Mouse (Mus musculus) heart, embryonic 16.5 days (tissue): ENCODE results near the gene Auts2. TPM values are rescaled to one million over a fixed set of nuclear protein-coding genes. Genes with fewer than 3 reads are reported as not detected.

Experiments used
- ATAC-seq: fragments of 200-750 bp; cut with Nextera tagmentation; replicated peaks from 2 replicates; pipeline ENCODE4 v1.8.0; 2017; ENCODE audit warnings: moderate number of reproducible peaks; ENCODE audit not compliant: insufficient read depth, low FRiP score; ENCODE audit errors: extremely low read depth
- H3K27ac ChIP-seq: fragments of 300-500 bp; sonication (generic); 2 replicates; pipeline ENCODE4 v1.5.1; 2014; ENCODE audit warnings: mild to moderate bottlenecking, low read length, control low read depth, moderate library complexity
- H3K27me3 ChIP-seq: fragments of 300-500 bp; sonication (generic); 2 replicates; pipeline ENCODE4 v1.6.1; 2014; ENCODE audit warnings: low read length, mixed read lengths; ENCODE audit not compliant: control insufficient read depth, insufficient read depth
- H3K36me3 ChIP-seq: fragments of 300-500 bp; sonication (generic); 2 replicates; pipeline ENCODE4 v1.6.1; 2014; ENCODE audit not compliant: control insufficient read depth, insufficient read depth
- H3K4me1 ChIP-seq: fragments of 300-500 bp; sonication (generic); 2 replicates; pipeline ENCODE4 v1.6.1; 2014; ENCODE audit warnings: low read length, mixed read lengths; ENCODE audit not compliant: control insufficient read depth, insufficient read depth
- H3K4me2 ChIP-seq: fragments of 300-500 bp; sonication (generic); 2 replicates; pipeline ENCODE4 v1.6.1; 2014; ENCODE audit warnings: low read depth, mild to moderate bottlenecking, control low read depth, low read length
- H3K4me3 ChIP-seq: fragments of 300-500 bp; sonication (generic); 2 replicates; pipeline ENCODE4 v1.5.1; 2014; ENCODE audit warnings: mild to moderate bottlenecking, control low read depth, low read length
- H3K9ac ChIP-seq: fragments of 300-500 bp; sonication (generic); 2 replicates; pipeline ENCODE4 v1.6.1; 2014; ENCODE audit warnings: low read length, control low read depth
- H3K9me3 ChIP-seq: fragments of 300-500 bp; sonication (generic); replicated peaks from 2 replicates; pipeline ENCODE4 v1.6.1; 2016; ENCODE audit warnings: low read length; ENCODE audit not compliant: control insufficient read depth
- WGBS: fragments of 180-500 bp; shearing (Covaris S2); extraction: QIAGEN DNeasy Blood & Tissue Kit; methylation state at CpG from one replicate; pipeline ENCODE4 v1.1.7; 2014; 5-methylcytosine and 5-hydroxymethylcytosine counted together
- polyA plus RNA-seq: library from polyadenylated mRNA; unstranded; fragments of >200 nt; fragmentation: Nextera tagmentation; extraction: Ambion mirVana; gene quantifications from 2 replicates; pipeline ENCODE4 v1.2.1, GENCODE M21; 2015

Gene Auts2
- polyA plus RNA-seq, 1 experiment from 2014 or later = 16.3 TPM

GRCm38 (mm10) chr5:131971901-131972300, 571.2 kb downstream of the Auts2 start:
- no peaks in the 10 kb centered on the region for H3K36me3 ChIP-seq
- 85% methylated on average over 2 of the region's 2 CpGs for WGBS

GRCm38 (mm10) chr5:131965499-131965898, 577.6 kb downstream of the Auts2 start:
- WGBS = 92% methylated on average over 6 of the region's 6 CpGs

More at GRCm38 (mm10) chr5:131971901-131972300, 571.2 kb downstream of the Auts2 start:
- H3K9ac ChIP-seq = no peak overlapping the region
- no peak for ATAC-seq
- H3K4me1 ChIP-seq = no peaks in the 10 kb centered on the region
- H3K4me3 ChIP-seq = no peak overlapping the region
- no peak overlapping the region for H3K27ac ChIP-seq
- no peak overlapping the region for H3K4me2 ChIP-seq
- no peaks in the 10 kb centered on the region for H3K9me3 ChIP-seq
- H3K27me3 ChIP-seq = no peaks in the 10 kb centered on the region

GRCm38 (mm10) chr5:131963565-131963964, 579.6 kb downstream of the Auts2 start:
- no peaks in the 10 kb centered on the region for H3K36me3 ChIP-seq
- no peak overlapping the region for H3K4me3 ChIP-seq
- no peaks in the 10 kb centered on the region for H3K27me3 ChIP-seq
- no peak overlapping the region for H3K27ac ChIP-seq
- no peaks in the 10 kb centered on the region for H3K4me1 ChIP-seq
- 95% methylated on average over 4 of the region's 4 CpGs for WGBS
- no peak for ATAC-seq
- H3K9me3 ChIP-seq = peaks cover 3% of the 10 kb centered on the region
- no peak overlapping the region for H3K4me2 ChIP-seq
- H3K9ac ChIP-seq = no peak overlapping the region

More at GRCm38 (mm10) chr5:131965499-131965898, 577.6 kb downstream of the Auts2 start:
- ATAC-seq = no peak
- no peaks in the 10 kb centered on the region for H3K4me1 ChIP-seq
- no peak overlapping the region for H3K9ac ChIP-seq
- no peak overlapping the region for H3K4me3 ChIP-seq
- no peaks in the 10 kb centered on the region for H3K27me3 ChIP-seq
- H3K27ac ChIP-seq = no peak overlapping the region
- no peaks in the 10 kb centered on the region for H3K36me3 ChIP-seq
- H3K4me2 ChIP-seq = no peak overlapping the region
- H3K9me3 ChIP-seq = peaks cover 3% of the 10 kb centered on the region

- H3K27ac ChIP-seq = no peak overlapping the region
- ATAC-seq = no peak
- H3K9ac ChIP-seq = no peak overlapping the region
- no peaks in the 10 kb centered on the region for H3K36me3 ChIP-seq
- peaks cover 3% of the 10 kb centered on the region for H3K9me3 ChIP-seq
- no peaks in the 10 kb centered on the region for H3K27me3 ChIP-seq
- H3K4me3 ChIP-seq = no peak overlapping the region
- no peaks in the 10 kb centered on the region for H3K4me1 ChIP-seq
- no peak overlapping the region for H3K4me2 ChIP-seq
- 53% methylated on average over 2 of the region's 2 CpGs for WGBS
These were observed 581.3 kb downstream of the Auts2 start for GRCm38 (mm10) chr5:131961859-131962258.

GRCm38 (mm10) chr5:131960432-131960831, 582.7 kb downstream of the Auts2 start:
- Histone ChIP-seq H3K27ac (no peak overlapping the region), H3K27me3 (no peaks in the 10 kb centered on the region)

GRCm38 (mm10) chr5:131956998-131957397, 586.1 kb downstream of the Auts2 start:
- no peak for ATAC-seq
- no peak overlapping the region for H3K9ac ChIP-seq
- no peak overlapping the region for H3K4me3 ChIP-seq
- H3K9me3 ChIP-seq = 0 out of 2 replicates have a peak, but pooled peaks cover 2% of the 10 kb centered on the region
- H3K27me3 ChIP-seq = no peaks in the 10 kb centered on the region
- no peak overlapping the region for H3K4me2 ChIP-seq
- 74% methylated on average over 3 of the region's 3 CpGs for WGBS
- H3K36me3 ChIP-seq = no peaks in the 10 kb centered on the region
- H3K27ac ChIP-seq = no peak overlapping the region
- 0 out of 2 replicates have a peak, but pooled peaks cover 2% of the 10 kb centered on the region for H3K4me1 ChIP-seq

More at GRCm38 (mm10) chr5:131960432-131960831, 582.7 kb downstream of the Auts2 start:
- ATAC-seq = no peak
- Histone ChIP-seq H3K9ac (no peak overlapping the region), H3K4me2 (no peak overlapping the region), H3K4me1 (0 out of 2 replicates have a peak, but pooled peaks cover 2% of the 10 kb centered on the region), H3K36me3 (no peaks in the 10 kb centered on the region), H3K4me3 (no peak overlapping the region), H3K9me3 (peaks cover 3% of the 10 kb centered on the region)

- no peak overlapping the region for H3K4me2 ChIP-seq
- no peaks in the 10 kb centered on the region for H3K36me3 ChIP-seq
- H3K27me3 ChIP-seq = no peaks in the 10 kb centered on the region
- H3K9me3 ChIP-seq = 0 out of 2 replicates have a peak, but pooled peaks cover 2% of the 10 kb centered on the region
- WGBS = 37% methylated on average over 7 of the region's 7 CpGs
- 0 out of 2 replicates have a peak, but pooled peaks cover 2% of the 10 kb centered on the region for H3K4me1 ChIP-seq
- no peak overlapping the region for H3K9ac ChIP-seq
- H3K27ac ChIP-seq = no peak overlapping the region
- ATAC-seq = no peak
- no peak overlapping the region for H3K4me3 ChIP-seq
These were observed 587.1 kb downstream of the Auts2 start for GRCm38 (mm10) chr5:131956090-131956489.

- 86% methylated on average over 8 of the region's 8 CpGs for WGBS
- Histone ChIP-seq H3K4me1 (0 out of 2 replicates have a peak, but pooled peaks cover 2% of the 10 kb centered on the region), H3K27me3 (no peaks in the 10 kb centered on the region), H3K27ac (no peak overlapping the region), H3K4me3 (no peak overlapping the region), H3K9ac (no peak overlapping the region), H3K9me3 (0 out of 2 replicates have a peak, but pooled peaks cover 2% of the 10 kb centered on the region), H3K4me2 (no peak overlapping the region), H3K36me3 (no peaks in the 10 kb centered on the region)
- no peak for ATAC-seq
These were observed 587.7 kb downstream of the Auts2 start for GRCm38 (mm10) chr5:131955227-131956016.

- Histone ChIP-seq H3K4me2 (no peak overlapping the region), H3K9ac (no peak overlapping the region), H3K27me3 (no peaks in the 10 kb centered on the region), H3K4me1 (no peaks in the 10 kb centered on the region), H3K27ac (no peak overlapping the region), H3K9me3 (no peaks in the 10 kb centered on the region), H3K4me3 (no peak overlapping the region), H3K36me3 (no peaks in the 10 kb centered on the region)
- WGBS = 52% methylated on average over 7 of the region's 7 CpGs
- no peak for ATAC-seq
These were observed 594.5 kb downstream of the Auts2 start for GRCm38 (mm10) chr5:131948571-131949151.
